Mouse (Mus musculus) stomach, postnatal 0 days (tissue): ENCODE data around the gene Xxylt1.

Experiments used
- CTCF ChIP-seq: IDR thresholded peaks from 2 replicates; pipeline ENCODE4 v1.5.1; 2016; ENCODE audit warnings: antibody characterized with exemption, low read depth, mild to moderate bottlenecking, moderate library complexity
- EP300 ChIP-seq: optimal IDR thresholded peaks from 2 replicates; pipeline ENCODE3; 2016; ENCODE audit warnings: antibody characterized with exemption

DNA sequence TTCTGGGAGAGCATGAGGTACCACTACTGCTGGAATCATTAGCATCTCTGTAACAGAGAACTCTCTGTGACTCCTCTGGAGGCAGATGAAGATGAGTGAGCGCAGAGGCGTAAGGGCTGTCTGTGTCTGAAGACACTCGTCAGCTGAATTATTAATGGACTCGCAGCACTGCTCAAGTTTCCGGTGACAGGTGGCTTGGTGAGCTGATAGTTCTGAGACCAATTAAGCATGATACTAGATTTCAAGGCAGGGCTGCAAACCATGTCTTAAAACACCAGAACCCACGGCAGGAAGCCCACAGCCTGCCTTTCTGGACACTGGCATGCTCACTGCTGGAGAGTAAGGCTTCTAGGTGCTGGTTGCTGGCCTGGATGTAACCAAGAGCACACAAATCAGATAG is 93.5 kb downstream of the Xxylt1 start:
- TF ChIP-seq CTCF (no peak), EP300 (no peak)
